Mouse (Mus musculus) stomach, postnatal 0 days (tissue): ENCODE results near the gene Cdh12.

ENCODE experiments used
- CTCF ChIP-seq: IDR thresholded peaks from 2 replicates; pipeline ENCODE4 v1.5.1; 2016; ENCODE audit warnings: antibody characterized with exemption, low read depth, mild to moderate bottlenecking, moderate library complexity
- EP300 ChIP-seq: optimal IDR thresholded peaks from 2 replicates; pipeline ENCODE3; 2016; ENCODE audit warnings: antibody characterized with exemption

- TF ChIP-seq EP300 (no peak), CTCF (no peak)
Observed at GRCm38 (mm10) chr15:21344749-21345148, 895.7 kb downstream of the Cdh12 start.
